Mouse (Mus musculus): Measurements from ENCODE around the gene C1qtnf9.

DNA sequence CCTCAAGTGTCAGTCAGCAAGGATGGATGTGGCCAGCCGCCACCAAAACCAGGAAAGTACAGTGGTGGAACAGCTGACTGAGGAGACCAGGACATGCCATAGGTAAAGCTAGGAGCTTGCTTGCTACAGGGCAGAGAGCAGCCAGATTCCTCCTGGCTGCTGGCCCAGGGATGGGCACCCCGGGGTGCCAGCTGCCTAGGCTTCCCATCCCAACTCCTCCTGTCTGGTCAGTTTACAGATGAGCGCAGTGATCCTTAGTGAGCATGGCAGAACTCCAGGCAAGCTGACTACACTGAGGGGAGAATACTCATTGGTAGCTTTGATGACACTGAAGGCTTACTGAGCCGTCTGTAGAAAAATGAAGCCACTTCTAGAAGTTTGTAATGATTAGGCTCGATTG, 32.7 kb upstream of the C1qtnf9 start:
- no peak for TF ChIP-seq CTCF (IDR thresholded peaks at IDR 0.05; ENCODE audit: control insufficient read depth, insufficient read depth, insufficient read length)
- TF ChIP-seq MAX (IDR thresholded peaks at IDR 0.05), result no peak
- no peak for TF ChIP-seq MYOG (IDR thresholded peaks at IDR 0.05; ENCODE audit: control insufficient read depth, extremely low read depth, insufficient read length)
- no peak for TF ChIP-seq MYOD1 (IDR thresholded peaks at IDR 0.05; ENCODE audit: control insufficient read depth, insufficient read length, low read depth)

Measured in C2C12 (cell line).